ENCODE assay signal across 8 mouse cellular contexts in genomic region chr16:30069580-30069949, GRCm38 (mm10). TPM values are rescaled to one million over a fixed set of nuclear protein-coding genes. Genes with fewer than 3 reads are reported as not detected.
DNase-seq lines count a peak whose midpoint lies in the region; ATAC-seq and TF ChIP-seq lines count a peak whose summit lies in the region.

No protein-coding gene starts in this region.

- TF ChIP-seq CTCF in lung, embryonic 14.5 days (IDR thresholded peaks at IDR 0.05; ENCODE audit: low read depth), result no peak
- no peak for TF ChIP-seq CTCF in bone marrow, adult 2 months (IDR thresholded peaks at IDR 0.05; ENCODE audit: control insufficient read depth, insufficient read depth, low read length)
- TF ChIP-seq CTCF in olfactory bulb, adult 2 months (IDR thresholded peaks at IDR 0.05; ENCODE audit: insufficient read depth, low read depth, low read length), result no peak

- peak overlapping the region; percentile 87 for H3K4me2 ChIP-seq in lung, embryonic 14.5 days
- peak overlapping the region; percentile 96 for H3K4me2 ChIP-seq in heart, embryonic 15.5 days
- H3K4me2 ChIP-seq in limb, embryonic 12.5 days, result peak overlapping the region; percentile 81

- WGBS in lung, embryonic 14.5 days, result 5% methylated on average over 4 of the region's 4 CpGs
- WGBS in bone marrow, adult 2 months, result 9% methylated on average over 4 of the region's 4 CpGs
- WGBS in heart, embryonic 15.5 days, result 10% methylated on average over 4 of the region's 4 CpGs
- 2% methylated on average over 4 of the region's 4 CpGs for WGBS in limb, embryonic 12.5 days
- WGBS in olfactory bulb, adult 2 months, result 31% methylated on average over 4 of the region's 4 CpGs

- peaks cover 18% of the 10 kb centered on the region for H3K4me1 ChIP-seq in lung, embryonic 14.5 days (ENCODE audit: insufficient read depth)
- no peaks in the 10 kb centered on the region; the same call in 1 of the 2 replicates for H3K4me1 ChIP-seq in bone marrow, adult 2 months (ENCODE audit: control insufficient read depth, insufficient read depth, low read length)
- peaks cover 31% of the 10 kb centered on the region for H3K4me1 ChIP-seq in heart, embryonic 15.5 days (replicated peaks)
- H3K4me1 ChIP-seq in limb, embryonic 12.5 days (replicated peaks), result peaks cover 32% of the 10 kb centered on the region
- peaks cover 22% of the 10 kb centered on the region for H3K4me1 ChIP-seq in olfactory bulb, adult 2 months (ENCODE audit: control insufficient read depth, insufficient read depth, low read length)

- peak; percentile 1; the same call in 1 of the 2 replicates for ATAC-seq in lung, embryonic 14.5 days (ENCODE audit: insufficient read depth)
- ATAC-seq in heart, embryonic 15.5 days (replicated peaks; ENCODE audit: insufficient number of reproducible peaks, insufficient read depth, low FRiP score, low read depth), result no peak
- ATAC-seq in limb, embryonic 12.5 days (ENCODE audit: insufficient number of reproducible peaks, insufficient read depth, low FRiP score, low TSS enrichment, low read depth), result 0 out of 2 replicates have a peak, but pooled peaks have one; percentile 0

- TF ChIP-seq POLR2A in bone marrow, adult 2 months (IDR thresholded peaks at IDR 0.05; ENCODE audit: borderline replicate concordance, control insufficient read depth, low read depth, low read length), result no peak
- TF ChIP-seq POLR2A in olfactory bulb, adult 2 months (IDR thresholded peaks at IDR 0.05; ENCODE audit: insufficient read depth, low read depth, low read length), result no peak

- H3K36me3 ChIP-seq in lung, embryonic 14.5 days (ENCODE audit: insufficient read depth), result peaks cover 11% of the 10 kb centered on the region
- H3K36me3 ChIP-seq in heart, embryonic 15.5 days, result no peaks in the 10 kb centered on the region
- peaks cover 3% of the 10 kb centered on the region; the same call in 1 of the 2 replicates for H3K36me3 ChIP-seq in limb, embryonic 12.5 days

- peak overlapping the region; percentile 65 for H3K9ac ChIP-seq in lung, embryonic 14.5 days
- H3K9ac ChIP-seq in heart, embryonic 15.5 days, result peak overlapping the region; percentile 83
- H3K9ac ChIP-seq in limb, embryonic 12.5 days (replicated peaks), result 0 out of 2 replicates have a peak overlapping the region, but pooled peaks have one; percentile 61

- H3K27me3 ChIP-seq in lung, embryonic 14.5 days (ENCODE audit: insufficient read depth, low read length), result no peaks in the 10 kb centered on the region
- peaks cover 11% of the 10 kb centered on the region; the same call in 1 of the 2 replicates for H3K27me3 ChIP-seq in heart, embryonic 15.5 days
- H3K27me3 ChIP-seq in limb, embryonic 12.5 days, result no peaks in the 10 kb centered on the region

- peak overlapping the region; percentile 43 for H3K4me3 ChIP-seq in lung, embryonic 14.5 days (ENCODE audit: low read depth, low read length)
- H3K4me3 ChIP-seq in bone marrow, adult 2 months (replicated peaks; ENCODE audit: control insufficient read depth, low read depth, low read length), result no peak overlapping the region
- H3K4me3 ChIP-seq in heart, embryonic 15.5 days, result peak overlapping the region; percentile 60
- peak overlapping the region; percentile 39 for H3K4me3 ChIP-seq in limb, embryonic 12.5 days (replicated peaks)
- H3K4me3 ChIP-seq in olfactory bulb, adult 2 months (ENCODE audit: insufficient read depth, low read depth, low read length), result peak overlapping the region; percentile 50

- DNase-seq in lung, embryonic 14.5 days, result no peak
- DNase-seq in lung, postnatal 25 days (ENCODE audit: low spot score), result no peak
- DNase-seq in urinary bladder, postnatal 36 days (ENCODE audit: low spot score in 2 of 2), result no peak
- DNase-seq in urinary bladder, postnatal 25 days (ENCODE audit: low spot score), result no peak

- peak overlapping the region; percentile 99 for H3K27ac ChIP-seq in lung, embryonic 14.5 days (ENCODE audit: low read depth)
- H3K27ac ChIP-seq in bone marrow, adult 2 months (ENCODE audit: control insufficient read depth, insufficient read depth, low read depth, low read length, poor library complexity), result peak overlapping the region; percentile 55; the same call in 1 of the 2 replicates
- peak overlapping the region; percentile 97 for H3K27ac ChIP-seq in heart, embryonic 15.5 days
- H3K27ac ChIP-seq in limb, embryonic 12.5 days, result peak overlapping the region; percentile 97
- peak overlapping the region; percentile 23 for H3K27ac ChIP-seq in olfactory bulb, adult 2 months (ENCODE audit: insufficient read depth, low read depth, low read length)

- H3K9me3 ChIP-seq in lung, embryonic 14.5 days (ENCODE audit: low read depth, low read length), result no peaks in the 10 kb centered on the region
- H3K9me3 ChIP-seq in heart, embryonic 15.5 days (replicated peaks), result no peaks in the 10 kb centered on the region
- H3K9me3 ChIP-seq in limb, embryonic 12.5 days, result no peaks in the 10 kb centered on the region

RNA-seq across cellular contexts. Expression of gene Hes1, which starts 5.4 kb away (rescaled TPM):
- polyA plus RNA-seq in lung, embryonic 14.5 days (2014; fragmentation: Nextera tagmentation; extraction: Ambion mirVana), result 52.9 and 54.0 TPM in 2 replicates
- 1.1 and 12.4 TPM in 2 replicates for polyA plus RNA-seq in bone marrow, adult 2 months (2011; ENCODE audit: insufficient read depth, insufficient read length, low replicate concordance, missing spikeins)
- polyA plus RNA-seq in heart, embryonic 15.5 days (2015; fragmentation: Nextera tagmentation; extraction: Ambion mirVana), result 23.2 and 29.0 TPM in 2 replicates
- polyA plus RNA-seq in limb, embryonic 12.5 days (2016; fragmentation: Nextera tagmentation; extraction: Ambion mirVana), result 74.9 and 76.9 TPM in 2 replicates
- polyA plus RNA-seq in olfactory bulb, adult 2 months (2012; ENCODE audit: insufficient read depth, insufficient read length, low replicate concordance, missing spikeins), result not detected in 2 replicates

Comparison
In these comparisons a context has a peak if more than half of its experiments do, and no peak if none do; other contexts are left out.
1. H3K27ac ChIP-seq: peak in every context shown above with its lines; median percentile 99 in lung, embryonic 14.5 days; 97 in heart, embryonic 15.5 days; 97 in limb, embryonic 12.5 days; 55 in bone marrow, adult 2 months; 23 in olfactory bulb, adult 2 months.